Mouse (Mus musculus): Measurements from ENCODE around the gene Cntn5. TPM values are rescaled to one million over a fixed set of nuclear protein-coding genes. Genes with fewer than 3 reads are reported as not detected.

The Cntn5 gene
- 10 to 100 TPM; 20.8 to 21.4 TPM for total RNA-seq (2021)

DNA sequence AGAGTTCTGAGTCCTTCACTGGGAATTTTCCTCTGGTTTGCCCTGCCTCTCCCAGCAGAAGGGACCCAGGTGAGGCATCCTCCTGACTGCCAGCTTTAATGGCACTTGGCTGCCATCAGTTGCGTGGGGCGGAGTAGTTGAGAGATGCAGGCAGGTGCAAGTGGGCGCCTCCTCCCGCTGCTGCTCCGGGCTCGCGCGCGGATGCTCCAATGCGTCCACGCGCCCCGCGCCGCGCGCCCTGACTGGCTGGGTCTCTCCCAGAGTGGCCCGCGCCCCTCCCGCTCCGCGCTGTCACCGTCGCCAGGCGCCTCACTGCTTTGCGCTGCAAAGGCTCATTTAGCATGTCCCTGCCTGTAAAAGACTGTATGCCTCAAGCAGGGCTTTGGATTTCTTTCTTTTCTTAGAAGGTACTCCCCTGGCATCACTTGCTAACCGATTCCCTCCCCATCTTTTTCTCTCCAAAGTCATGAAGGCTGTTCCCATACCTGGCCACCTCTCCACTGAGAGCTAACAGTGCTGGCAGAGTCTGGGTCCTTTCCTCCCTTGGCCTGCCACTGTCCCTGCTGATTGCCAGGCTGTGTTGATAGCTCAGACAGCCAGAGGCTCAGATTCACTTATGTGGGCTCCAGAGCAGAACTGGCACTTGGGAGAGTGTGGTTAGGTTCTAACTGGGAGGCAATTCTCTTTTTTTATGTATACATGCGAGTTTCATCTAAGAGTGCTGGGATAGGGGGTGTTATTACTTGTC lies at the start of gene Cntn5:
TSS of gene Cntn5 (minus strand) at position 160 of the 748 bp plus-strand sequence.
- intact Hi-C loops (cut with DNase I), result loop anchor here (5.0 to 10.0 kb wide), 4 partner anchors 240 to 1527 kb away; no protein-coding TSS in a partner anchor
- DNase-seq (ENCODE audit: low spot score in 2 of 2), result peak; percentile 81 to 85

DNA sequence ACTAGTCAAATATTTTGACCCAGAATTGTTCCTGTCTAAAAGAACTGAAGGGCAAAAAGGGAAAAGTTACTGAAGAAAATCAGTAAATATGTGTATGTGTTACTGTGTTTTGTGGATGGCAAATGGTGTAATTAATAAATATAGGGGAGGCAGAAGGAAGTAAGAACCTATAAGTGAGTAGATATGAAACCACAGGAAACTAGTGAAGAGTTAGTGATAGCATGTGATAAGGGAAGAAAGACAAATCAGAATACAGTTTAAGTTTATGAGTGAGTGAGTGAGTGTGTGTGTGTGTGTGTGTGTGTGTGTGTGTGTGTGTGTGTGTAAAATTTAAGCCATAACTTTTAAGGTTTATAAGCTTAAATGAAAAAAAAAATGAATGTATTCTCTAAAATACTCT lies 45.9 kb upstream of the Cntn5 start:
- no peak for DNase-seq (ENCODE audit: low spot score in 2 of 2)
- intact Hi-C loops (cut with DNase I), result no loop called here

DNA sequence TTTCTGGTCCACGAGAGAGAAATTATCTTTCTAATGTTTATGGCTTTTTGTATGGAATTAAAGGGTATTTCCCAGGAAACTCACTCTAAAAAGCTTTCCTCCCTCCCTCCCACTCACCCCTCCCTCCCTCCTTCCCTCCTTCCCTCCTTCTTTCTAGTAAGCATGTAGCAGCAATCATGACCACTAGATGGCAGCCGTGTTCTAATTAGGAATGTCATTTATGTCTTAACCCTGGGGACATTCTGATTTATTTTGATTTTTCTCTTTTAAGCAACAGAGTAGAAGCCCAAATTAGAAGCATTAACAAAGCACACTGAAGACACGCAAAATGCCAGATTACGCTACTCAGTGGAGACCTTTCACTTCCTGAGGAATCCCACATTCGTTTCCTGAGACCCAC lies 5.0 kb upstream of the Cntn5 start:
- DNase-seq (ENCODE audit: low spot score in 2 of 2), result peak; percentile 80 to 83
- intact Hi-C loops (cut with DNase I), result loop anchor here (2.0 to 10.0 kb wide), 4 partner anchors 245 to 1967 kb away; no protein-coding TSS in a partner anchor

DNA sequence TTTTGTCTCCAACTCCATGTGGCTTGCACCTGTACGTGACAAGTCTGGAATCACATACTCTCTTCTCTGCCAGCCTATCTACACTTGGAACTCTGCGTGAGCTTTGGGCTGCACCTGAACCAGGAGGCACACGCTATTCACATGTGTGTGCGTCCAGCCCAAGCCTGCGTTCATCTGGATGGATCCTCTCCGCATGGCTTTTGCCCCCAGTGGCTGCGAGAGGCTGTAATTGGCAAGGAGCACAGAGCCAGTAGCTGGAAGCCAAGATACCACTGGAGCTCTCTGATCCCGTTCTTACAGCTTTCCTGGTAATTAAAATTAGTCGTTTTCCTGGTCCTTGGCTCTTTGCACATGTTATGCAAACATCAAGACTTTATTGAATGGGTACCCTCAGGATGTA lies 1.1 kb upstream of the Cntn5 start:
- intact Hi-C loops (cut with DNase I), result loop anchor here (5.0 to 10.0 kb wide), 3 partner anchors 241 to 578 kb away; no protein-coding TSS in a partner anchor
- DNase-seq (ENCODE audit: low spot score in 2 of 2), result peak in 1 of 2 experiments; percentile 18

DNA sequence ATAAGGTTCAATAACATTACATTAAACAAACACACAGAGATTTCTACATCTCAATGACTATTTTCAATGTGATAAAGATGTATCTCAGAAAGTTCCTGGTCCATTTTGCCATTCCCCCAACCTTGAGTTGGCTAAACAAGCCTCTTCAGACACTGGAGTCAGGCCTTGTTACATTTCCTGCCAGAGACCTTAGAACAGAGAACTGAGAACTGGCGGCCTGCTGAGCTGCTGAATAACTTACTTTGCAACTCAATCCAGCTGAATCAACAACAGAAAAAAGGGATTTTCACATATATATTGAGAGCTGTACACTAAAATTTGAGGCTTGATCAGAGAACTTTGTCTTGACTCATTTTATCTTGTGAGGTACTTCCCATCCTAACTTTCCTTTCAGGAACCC lies 24.8 kb downstream of the Cntn5 start:
- intact Hi-C loops (cut with DNase I), result no loop called here
- DNase-seq (ENCODE audit: low spot score in 2 of 2), result no peak

DNA sequence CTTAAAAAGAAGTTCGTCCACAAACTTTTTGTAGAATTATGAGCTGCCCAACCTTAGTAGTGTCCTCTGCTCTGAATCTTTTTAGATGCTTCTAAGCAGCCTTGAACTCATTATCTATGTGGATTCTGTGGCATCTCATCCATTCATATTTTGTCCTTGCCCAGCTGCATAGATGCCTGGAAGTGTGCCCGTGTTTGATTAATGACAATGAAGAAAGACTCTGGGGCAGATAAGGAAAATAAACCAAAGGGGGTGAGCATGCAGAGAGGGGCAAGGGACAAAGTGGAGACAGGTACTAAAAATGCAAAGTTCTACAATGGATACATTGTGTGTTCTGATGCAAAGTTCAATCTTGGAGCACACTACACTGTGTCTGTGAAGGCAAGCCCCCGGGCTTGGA lies 30.7 kb downstream of the Cntn5 start:
- no peak for DNase-seq (ENCODE audit: low spot score in 2 of 2)
- intact Hi-C loops (cut with DNase I), result no loop called here

DNA sequence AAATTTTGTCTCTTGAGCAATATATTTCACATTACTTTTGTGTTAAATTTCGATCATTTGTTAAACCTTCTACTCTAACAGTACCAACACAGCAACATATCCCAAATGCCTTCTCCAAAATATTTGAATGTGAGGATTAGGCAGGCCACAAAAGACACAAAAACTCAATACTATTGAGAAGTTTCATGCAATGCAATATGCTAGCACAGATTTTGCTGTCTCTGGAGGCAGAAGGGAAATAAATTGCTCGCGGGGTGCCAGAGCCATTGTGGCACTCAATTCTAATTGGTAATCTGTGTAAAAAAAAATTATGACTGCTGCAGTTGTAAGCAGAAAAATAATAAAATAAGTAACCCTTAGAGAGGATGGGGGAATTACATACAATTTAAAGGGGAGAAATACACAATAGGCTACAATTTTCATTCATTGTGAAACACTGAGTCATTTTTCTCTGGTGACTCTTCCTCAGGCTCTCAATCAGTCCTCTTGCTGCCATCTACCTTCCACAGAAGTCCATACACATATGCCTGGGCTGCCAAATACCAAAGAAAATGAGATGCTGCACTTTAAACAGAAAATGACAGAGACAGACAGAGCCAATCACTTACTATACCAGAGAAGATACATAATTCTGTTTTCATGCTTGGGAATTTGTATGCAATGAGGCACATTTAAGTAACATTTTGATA lies 48.2 kb downstream of the Cntn5 start:
- DNase-seq (ENCODE audit: low spot score in 2 of 2), result no peak
- intact Hi-C loops (cut with DNase I), result no loop called here

DNA sequence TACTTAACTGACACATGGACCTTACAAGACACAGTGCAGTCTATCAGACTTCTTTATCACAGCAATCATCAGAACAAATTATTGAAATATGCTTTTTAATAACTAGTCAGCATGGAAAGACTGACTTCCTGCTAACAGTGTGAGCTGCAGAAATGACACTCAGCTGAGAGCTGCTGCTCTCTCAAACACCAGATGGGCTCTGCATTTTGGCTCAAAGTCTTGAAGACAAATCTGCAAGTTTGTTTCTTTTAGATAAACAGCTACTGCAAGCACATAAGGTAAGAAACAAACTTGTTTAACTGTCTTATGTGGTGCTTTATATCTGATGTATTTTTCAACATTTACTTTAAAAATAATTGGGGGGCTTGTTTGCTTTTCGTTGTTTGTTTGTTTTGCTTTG lies 87.9 kb downstream of the Cntn5 start:
- DNase-seq (ENCODE audit: low spot score in 2 of 2), result no peak
- intact Hi-C loops (cut with DNase I), result no loop called here

DNA sequence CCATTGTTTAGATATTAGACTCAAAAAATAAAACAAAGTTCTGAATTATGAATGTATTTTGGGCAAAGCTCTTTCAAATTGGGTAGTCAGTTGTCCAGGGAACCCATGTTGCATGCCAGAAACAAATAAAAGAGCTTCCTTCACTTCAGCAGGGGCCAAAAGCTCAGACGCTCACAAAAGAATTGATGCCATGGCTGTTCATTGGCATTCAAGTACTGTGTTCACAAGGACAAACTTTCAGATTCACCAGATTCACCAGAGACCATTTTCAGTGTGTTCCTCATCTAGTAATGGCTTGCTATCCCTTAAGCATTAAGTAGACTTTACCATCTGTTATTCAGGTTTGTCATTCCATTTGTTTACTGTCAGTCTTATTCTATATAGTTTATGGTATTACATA lies 107.4 kb downstream of the Cntn5 start:
- DNase-seq (ENCODE audit: low spot score in 2 of 2), result no peak
- intact Hi-C loops (cut with DNase I), result no loop called here

DNA sequence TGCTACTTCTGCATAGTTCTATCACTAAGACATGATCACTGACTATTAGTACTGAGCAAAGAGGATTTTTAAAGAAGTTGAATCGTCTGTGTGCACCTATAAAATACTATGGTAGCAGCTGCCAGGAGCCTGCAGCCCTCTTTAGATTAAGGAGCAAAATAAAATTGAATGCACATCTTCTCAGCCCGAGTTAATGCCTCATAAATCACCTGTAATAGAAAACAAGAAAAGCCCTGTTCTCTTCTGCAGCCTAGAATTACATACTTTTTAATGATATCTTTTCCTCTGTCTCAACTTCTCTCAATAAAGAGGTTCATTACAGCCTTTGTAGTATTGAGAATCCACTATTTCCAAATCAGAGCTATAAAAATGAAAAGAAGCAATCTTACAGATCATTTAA lies 109.5 kb downstream of the Cntn5 start:
- intact Hi-C loops (cut with DNase I), result no loop called here
- no peak for DNase-seq (ENCODE audit: low spot score in 2 of 2)

DNA sequence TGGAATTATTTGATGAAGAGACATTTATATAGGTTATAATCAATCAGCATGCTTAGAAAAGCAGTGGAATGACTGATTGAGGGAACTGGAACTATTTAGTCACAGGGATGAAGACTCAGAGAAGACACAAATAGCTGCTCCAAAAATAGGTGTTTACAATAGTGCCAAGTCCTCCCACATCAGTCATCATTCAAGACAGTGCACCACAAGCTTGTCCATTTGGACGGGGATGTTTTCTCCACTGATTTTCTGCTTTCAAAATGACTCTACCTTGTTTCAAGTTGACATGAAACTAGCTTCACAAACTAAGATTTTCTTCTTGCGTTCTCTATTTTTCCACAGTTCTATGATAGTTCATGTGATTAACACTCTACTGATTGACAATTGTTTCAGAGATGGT lies 172.7 kb downstream of the Cntn5 start:
- no peak for DNase-seq (ENCODE audit: low spot score in 2 of 2)
- intact Hi-C loops (cut with DNase I), result no loop called here

DNA sequence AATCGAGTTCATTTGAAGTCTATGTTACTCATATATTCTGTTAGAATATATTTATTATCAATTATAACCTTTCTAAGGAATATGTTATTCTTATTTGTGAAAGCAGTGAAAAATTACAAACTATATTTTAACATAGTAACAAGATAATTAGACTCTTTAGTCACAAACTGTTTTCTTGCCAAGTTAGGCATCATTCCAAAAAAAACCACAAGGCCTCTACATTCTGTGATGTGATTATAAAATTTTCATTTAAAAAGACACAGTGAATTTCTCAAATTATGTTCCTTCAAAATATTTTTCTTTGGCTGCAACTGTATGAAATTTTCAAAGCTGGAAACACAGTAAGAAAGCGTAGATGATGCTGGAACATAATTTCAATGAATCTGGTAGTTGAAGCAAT lies 180.4 kb downstream of the Cntn5 start:
- DNase-seq (ENCODE audit: low spot score in 2 of 2), result peak in 1 of 2 experiments; percentile 10
- intact Hi-C loops (cut with DNase I), result no loop called here

DNA sequence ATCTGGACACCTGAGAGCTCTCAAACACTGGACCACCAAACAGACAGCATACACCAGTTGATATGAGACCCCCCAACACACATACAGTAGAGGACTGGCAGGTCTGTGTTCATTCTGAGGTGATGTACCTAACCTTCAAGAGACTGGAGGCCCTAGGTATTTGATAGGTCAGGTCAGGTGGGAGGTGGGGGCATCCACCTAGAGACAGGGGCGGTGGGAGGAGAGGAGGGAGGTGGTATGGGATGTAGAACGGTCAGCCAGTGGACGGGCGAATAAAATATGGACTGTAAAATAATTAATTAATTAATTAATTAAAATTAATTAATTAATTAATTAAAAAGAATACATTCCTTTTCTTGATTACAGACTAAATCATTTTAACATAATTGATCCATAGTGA lies 182.5 kb downstream of the Cntn5 start:
- DNase-seq (ENCODE audit: low spot score in 2 of 2), result no peak
- intact Hi-C loops (cut with DNase I), result no loop called here

DNA sequence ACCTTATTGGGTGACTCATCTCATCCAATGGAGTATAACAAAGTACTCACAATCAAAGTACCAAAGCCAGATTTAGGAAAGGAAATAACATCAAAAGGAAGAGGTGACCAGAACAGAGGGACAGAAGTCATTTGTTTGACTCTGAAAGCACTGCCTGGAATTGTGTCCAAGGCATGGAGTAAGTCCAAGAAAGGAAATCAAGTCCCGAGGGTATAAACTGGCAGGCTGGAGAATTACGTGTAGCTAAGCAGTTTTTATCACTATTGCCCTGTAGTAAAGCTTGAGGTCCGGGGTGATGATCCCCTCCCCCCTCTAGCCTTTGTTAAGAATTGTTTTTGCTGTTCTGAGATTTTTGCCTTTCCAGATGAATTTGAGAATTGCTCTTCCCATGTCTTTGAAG lies 185.6 kb downstream of the Cntn5 start:
- no peak for DNase-seq (ENCODE audit: low spot score in 2 of 2)
- intact Hi-C loops (cut with DNase I), result no loop called here

DNA sequence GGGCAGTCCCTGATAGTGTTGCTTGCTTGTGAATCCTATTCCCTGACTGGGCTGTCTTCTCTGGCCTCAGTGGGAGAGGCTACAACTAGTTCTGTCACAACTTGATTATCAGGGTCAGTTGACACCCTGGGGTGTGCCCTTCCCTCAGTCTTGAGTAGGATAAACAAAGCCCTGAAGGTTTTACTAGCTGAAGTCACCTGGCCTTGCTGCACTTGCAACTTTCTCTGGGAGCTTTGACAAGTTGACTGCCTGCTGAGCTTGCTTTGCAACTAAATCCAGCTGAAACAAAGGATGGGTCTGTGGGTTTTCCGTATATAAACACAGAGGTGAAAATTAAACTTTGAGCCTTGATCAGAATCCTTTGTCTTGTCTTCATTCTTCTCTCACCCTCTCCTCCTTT lies 190.9 kb downstream of the Cntn5 start:
- DNase-seq (ENCODE audit: low spot score in 2 of 2), result no peak
- intact Hi-C loops (cut with DNase I), result no loop called here

DNA sequence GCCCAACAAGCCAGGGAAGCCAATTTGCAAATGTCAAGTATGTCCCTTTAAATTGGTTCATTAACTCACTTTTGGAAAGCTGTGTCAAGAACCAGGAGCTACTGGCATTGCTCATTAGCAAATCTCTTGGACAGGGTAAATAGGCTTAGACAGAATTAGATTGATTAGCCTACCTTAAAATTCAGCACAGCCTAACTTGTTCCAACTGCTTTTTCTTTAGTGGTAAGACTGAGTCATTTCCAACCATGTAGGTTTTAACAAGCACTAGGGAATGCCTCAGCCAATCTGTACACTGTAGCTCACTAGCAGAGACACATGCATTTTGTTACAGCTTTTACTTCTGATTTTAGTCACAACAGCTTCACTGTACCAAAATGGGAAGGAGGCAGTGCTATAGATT lies 222.9 kb downstream of the Cntn5 start:
- intact Hi-C loops (cut with DNase I), result no loop called here
- DNase-seq (ENCODE audit: low spot score in 2 of 2), result peak in 1 of 2 experiments; percentile 44

DNA sequence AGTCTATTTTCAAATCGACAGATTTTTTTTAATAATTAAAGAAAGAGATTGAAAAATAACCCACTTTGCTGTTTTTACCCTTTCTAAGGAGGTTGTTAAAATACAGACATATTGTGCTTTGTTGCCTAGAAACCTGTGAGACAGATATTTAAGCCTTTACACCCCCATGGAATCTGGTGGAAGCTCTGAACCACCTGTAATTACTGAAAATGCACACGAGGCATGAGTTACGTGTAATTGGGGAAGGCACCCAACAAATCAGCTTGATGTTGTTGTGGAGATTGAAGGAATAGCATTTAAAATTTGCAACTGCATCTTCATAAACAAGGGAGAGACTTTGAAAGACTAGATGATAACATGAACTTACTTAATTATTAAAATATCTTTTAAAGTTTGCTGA lies 223.4 kb downstream of the Cntn5 start:
- DNase-seq (ENCODE audit: low spot score in 2 of 2), result no peak
- intact Hi-C loops (cut with DNase I), result no loop called here

DNA sequence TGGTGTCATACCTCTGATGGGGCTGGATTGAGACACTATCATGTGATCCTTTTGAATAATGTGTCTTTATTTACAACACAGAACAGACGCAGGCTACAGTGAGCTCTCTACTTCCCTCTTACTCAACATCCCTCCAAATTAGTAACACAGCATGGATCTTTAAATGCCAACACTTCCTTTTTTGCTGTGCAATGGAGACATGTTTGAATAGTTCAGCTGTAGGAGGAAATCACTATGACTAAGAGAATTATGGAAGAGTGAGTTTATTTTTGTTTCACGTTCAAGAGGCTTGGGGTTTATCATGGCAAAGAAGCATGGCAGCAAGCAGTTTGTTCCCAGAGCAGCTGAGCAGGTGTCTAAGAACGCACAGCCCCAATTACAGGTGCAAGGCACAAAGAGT lies 235.9 kb downstream of the Cntn5 start:
- intact Hi-C loops (cut with DNase I), result loop anchor here (10.0 kb wide), 1 partner anchor 236 kb away; the partner anchor contains the start of gene Cntn5
- peak in 1 of 2 experiments; percentile 60 for DNase-seq (ENCODE audit: low spot score in 2 of 2)

DNA sequence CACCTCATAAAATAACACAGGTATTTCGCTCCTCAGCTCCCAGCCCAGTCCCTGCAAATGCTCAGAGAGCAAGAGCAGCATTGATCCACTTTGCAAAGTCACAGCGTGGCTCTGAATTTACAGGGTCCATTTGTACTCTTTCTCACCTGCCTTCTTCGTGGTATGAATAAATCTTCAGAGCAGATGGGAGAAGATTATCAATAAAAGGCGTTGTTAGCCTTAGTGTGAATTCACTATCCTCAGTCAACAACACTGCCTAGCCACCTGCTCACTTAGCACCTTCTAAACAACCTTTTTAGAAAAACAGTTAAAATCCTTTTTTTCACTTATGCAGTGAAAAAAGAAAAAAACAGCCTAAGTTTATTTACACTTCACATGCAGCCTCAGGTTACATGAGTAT lies 237.1 kb downstream of the Cntn5 start:
- no peak for DNase-seq (ENCODE audit: low spot score in 2 of 2)
- intact Hi-C loops (cut with DNase I), result loop anchor here (10.0 kb wide), 1 partner anchor 237 kb away; the partner anchor contains the start of gene Cntn5

DNA sequence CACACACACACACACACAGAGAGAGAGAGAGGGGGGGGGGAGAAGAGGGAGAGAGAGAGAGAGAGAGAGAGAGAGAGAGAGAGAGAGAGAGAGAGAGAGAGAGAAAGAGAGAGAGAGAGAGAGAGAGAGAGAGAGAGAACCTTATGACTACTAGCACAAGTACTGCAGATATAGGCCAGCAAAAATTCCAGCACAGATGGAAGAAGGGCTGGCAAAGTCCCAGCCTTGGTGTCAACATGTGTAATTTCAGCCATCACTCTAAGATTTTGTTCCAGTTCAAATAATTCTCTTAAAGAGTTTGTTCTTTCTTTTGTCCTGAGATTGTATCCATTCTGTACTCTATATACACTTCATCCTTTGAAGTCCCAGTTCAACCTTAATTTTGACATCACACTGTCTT lies 238.8 kb downstream of the Cntn5 start:
- DNase-seq (ENCODE audit: low spot score in 2 of 2), result peak in 1 of 2 experiments; percentile 70
- intact Hi-C loops (cut with DNase I), result loop anchor here (10.0 kb wide), 1 partner anchor 239 kb away; the partner anchor contains the start of gene Cntn5

DNA sequence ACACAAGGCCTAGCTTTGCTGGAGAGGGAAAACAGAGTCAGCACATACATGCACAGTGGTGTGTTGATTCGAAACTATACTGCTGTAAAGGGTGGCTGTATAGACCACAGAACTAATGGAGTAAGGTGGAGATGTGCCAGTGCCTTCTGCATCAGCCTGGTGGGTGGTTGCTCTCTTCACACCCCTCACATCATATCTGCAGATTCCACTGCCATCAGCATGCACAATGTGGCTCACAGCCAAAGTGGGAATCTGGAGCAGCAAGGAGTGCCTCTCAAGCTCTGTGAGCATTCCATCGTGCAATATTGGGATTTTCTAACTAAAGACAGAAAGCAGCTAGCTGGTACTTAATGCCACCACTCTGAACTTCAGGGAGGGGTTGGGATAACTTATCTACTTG lies 241.5 kb downstream of the Cntn5 start:
- peak; percentile 56 to 84 for DNase-seq (ENCODE audit: low spot score in 2 of 2)
- intact Hi-C loops (cut with DNase I), result loop anchor here (10.0 kb wide), 1 partner anchor 242 kb away; the partner anchor contains the start of gene Cntn5

All from left cerebral cortex, postnatal 25 days (tissue).